Mouse (Mus musculus): Measurements from ENCODE around the gene Scrn1.

Scrn1 gene

DNA sequence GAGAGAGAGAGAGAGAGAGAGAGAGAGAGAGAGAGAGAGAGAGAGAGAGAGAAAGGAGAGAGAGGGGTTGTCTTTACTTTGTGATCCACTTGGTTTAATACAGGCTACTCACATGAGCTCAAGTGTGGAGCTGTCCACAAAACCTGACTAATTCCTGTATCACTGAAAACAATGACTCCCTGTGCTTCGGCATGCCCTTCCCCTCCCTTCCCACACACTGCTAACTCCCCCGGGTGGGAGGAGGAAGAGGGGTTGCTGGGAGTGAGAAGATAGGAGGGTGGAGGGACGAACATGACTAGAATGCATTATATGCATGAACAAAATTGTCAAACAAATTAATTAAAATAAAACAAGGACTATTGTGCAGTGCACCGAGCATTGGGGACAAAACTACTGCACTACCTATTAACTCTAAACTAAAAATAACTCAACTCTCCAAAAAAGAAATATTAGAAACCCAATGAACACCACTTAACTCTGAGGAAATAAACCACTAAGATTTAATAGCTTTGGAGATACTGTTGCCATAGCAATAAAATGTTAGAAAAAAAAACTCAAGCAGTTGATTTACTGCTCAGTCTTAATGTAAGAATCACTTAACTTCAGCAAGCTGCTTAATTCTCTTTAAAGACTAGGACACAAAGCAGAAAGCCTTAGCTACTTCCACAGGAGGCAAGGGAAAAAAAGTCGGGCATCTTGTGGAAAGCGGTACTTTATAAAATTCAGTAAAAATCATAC, 7.1 kb upstream of the Scrn1 start:
- in situ Hi-C loops (cut with MboI; ENCODE audit: low pct_unique_long_range_greater_than_20kb in 1 of 2, low sequenced_read_pairs in 2 of 2, unreplicated experiment in 1 of 2) = no loop called here

DNA sequence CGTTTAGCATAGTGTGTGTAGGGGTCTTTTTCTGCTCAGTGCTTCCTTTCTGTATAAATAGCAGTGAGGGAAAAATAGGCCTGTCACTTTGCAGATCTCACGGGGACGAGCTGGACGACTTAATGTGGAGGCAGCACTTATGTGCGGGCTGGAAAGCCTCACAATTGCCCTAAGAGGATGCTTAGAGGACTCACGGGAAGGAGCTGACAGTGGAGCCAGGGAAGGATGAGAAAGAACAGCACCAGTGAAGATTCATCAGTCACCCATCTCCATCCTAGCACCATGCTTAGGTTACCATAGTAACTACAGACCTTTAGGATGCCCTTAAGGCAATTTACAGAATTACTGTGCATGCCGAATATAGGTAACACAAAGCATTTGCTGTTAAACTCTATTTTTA, 3.5 kb upstream of the Scrn1 start:
- in situ Hi-C loops (cut with MboI; ENCODE audit: low pct_unique_long_range_greater_than_20kb in 1 of 2, low sequenced_read_pairs in 2 of 2, unreplicated experiment in 1 of 2) = no loop called here

DNA sequence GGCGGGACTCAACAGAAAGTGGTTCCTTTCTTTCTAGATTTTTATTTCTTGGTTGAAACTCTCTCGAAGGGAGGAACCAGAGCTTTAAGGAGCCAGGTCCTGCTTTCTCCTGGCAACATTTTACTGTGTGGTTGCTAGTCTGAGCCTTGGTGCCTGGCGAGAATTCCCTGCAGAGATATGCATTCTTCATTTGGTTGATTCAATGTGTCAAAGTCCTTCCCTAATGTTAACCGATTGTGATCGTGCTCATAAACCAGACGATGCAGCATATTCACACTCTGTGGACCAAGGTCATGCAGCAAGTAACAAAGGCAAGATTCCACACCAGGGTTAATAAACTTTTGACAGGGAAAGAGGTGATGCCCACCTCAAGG, 244 bp upstream of the Scrn1 start:
- in situ Hi-C loops (cut with MboI; ENCODE audit: low pct_unique_long_range_greater_than_20kb in 1 of 2, low sequenced_read_pairs in 2 of 2, unreplicated experiment in 1 of 2) = no loop called here

DNA sequence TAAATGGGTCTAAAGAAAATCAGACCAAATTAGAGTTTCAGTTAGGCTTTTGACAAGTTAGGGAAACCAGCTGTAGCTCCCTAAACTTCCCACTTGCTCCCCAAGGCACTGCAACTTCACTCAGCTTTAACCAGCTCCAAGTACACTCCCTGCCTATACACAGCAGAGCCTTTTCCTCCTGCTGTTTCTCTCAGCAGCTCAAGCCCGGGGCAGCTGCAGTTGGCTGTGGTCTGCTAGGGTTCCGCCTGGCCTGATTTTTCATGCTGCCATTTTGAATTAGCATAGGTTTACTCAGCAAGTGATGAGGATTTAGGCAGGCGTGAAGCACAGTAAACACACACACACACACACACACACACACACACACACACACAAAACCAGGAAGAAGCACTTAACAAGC, 1.3 kb downstream of the Scrn1 start:
- in situ Hi-C loops (cut with MboI; ENCODE audit: low pct_unique_long_range_greater_than_20kb in 1 of 2, low sequenced_read_pairs in 2 of 2, unreplicated experiment in 1 of 2) = no loop called here

DNA sequence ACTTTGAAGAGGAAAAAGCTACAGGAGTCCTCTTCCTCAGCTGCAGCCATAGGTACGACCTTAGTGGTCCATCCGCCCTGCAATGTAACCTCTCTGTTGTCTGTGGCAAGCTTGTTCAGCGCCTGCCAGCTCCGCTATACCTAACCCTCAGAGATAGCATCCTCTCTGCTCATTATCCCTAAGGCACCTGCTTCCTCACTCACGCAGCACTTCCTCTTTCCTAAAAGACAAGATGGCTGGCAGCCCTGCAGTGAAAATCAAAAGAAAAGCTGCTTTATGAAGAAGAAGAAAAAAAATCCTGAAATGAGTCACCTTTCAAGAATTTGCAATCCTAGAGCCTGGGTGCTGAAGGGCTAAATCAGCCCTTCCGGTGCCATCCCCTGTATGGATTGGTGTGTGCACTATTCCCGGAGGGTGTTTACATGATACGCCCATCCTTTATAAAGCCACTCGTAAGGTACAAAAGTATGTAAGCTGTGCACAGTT, 1.7 kb downstream of the Scrn1 start:
- in situ Hi-C loops (cut with MboI; ENCODE audit: low pct_unique_long_range_greater_than_20kb in 1 of 2, low sequenced_read_pairs in 2 of 2, unreplicated experiment in 1 of 2) = no loop called here

DNA sequence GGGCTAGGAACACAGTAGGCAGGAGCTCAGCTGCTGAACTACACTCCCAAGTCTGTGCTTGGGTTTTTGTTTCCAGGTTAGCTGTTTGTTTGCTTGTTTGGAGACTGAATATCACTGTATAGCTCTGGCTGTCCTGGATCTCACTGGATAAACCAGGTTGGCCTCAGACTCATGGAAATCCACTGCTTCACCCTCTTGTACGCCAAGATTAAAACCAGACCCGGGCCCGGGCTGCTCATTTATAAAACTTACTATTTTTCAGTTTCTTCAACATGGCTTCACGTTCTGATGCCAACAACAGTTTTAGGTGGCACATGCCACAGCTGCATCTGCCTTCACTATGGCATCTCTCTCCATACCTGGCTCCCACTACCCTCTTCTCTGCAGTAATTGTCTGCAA, 2.7 kb downstream of the Scrn1 start:
- in situ Hi-C loops (cut with MboI; ENCODE audit: low pct_unique_long_range_greater_than_20kb in 1 of 2, low sequenced_read_pairs in 2 of 2, unreplicated experiment in 1 of 2) = no loop called here

DNA sequence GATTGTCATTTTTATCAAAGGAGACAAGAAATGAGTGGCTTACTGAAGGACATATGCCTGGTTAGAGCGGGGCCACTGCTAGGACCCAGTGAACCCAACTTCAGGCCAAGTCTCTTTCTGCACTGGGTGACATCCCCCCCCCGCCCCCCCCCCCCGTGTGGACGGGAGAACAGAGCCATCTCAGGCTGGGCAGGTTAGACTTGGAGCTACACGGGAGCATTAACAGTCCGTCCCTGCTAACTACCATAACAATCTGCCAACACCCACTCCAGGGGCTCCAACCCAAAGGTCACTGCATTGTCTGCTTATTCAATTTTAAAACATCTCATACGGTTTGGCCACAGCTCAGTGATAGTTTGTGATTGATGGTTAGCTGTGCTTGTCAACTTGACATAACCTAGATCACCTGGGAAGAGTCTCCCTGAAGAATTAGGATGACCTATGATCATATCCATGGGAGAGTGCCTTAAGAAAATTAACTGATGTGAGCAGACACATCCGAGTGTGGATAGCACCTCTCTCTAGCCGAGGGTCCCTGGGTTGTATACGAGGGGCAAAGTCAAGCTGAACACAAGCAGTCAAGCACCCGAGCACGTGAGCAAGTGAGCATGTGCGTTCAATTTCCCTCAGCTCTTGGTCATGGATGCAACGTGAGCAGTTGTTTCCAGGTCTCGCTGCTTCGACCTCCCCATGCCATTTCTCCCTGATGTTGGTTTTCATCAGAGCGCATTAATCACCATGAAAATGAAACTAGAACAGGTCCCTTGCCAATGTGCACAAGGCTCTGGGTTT, 4.1 kb downstream of the Scrn1 start:
- in situ Hi-C loops (cut with MboI; ENCODE audit: low pct_unique_long_range_greater_than_20kb in 1 of 2, low sequenced_read_pairs in 2 of 2, unreplicated experiment in 1 of 2) = no loop called here

DNA sequence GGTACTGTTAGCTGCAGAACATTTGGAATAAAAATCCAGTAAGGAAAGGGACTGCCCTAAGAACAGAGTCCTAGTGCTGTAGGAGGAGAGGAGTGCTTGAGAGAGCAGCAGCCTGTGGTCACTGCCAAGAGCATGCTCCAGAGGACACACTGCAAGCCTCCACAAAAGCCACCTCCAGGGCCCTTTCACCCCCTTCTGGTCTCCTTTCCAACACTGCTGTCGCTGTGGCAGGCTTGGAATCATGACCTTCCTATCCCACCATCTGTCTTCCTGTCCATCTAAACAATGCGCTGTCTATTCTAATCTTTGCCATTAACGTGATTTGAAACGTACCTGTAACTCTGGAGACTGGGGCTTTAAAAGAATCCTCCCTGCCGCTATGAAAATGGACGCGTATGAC, 7.8 kb downstream of the Scrn1 start:
- in situ Hi-C loops (cut with MboI; ENCODE audit: low pct_unique_long_range_greater_than_20kb in 1 of 2, low sequenced_read_pairs in 2 of 2, unreplicated experiment in 1 of 2) = no loop called here

DNA sequence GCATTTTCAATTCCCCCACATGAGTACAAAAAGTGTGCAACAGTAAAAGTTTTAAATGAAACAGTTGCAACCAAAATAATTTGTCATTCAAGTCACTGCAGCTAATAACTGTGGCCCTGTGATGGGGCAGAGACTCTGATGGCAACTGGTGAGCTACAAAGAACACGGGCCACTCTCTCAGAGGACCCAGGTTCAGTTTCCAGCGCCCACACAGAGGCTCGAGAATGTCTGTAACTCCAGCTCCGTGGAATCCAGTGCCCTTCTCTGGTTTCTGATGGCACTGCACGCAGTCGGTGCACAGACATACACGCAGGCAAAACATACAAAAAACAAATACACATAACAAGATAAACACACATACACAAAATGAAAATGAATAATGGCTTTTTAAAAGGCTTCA, 8.6 kb downstream of the Scrn1 start:
- in situ Hi-C loops (cut with MboI; ENCODE audit: low pct_unique_long_range_greater_than_20kb in 1 of 2, low sequenced_read_pairs in 2 of 2, unreplicated experiment in 1 of 2) = no loop called here

DNA sequence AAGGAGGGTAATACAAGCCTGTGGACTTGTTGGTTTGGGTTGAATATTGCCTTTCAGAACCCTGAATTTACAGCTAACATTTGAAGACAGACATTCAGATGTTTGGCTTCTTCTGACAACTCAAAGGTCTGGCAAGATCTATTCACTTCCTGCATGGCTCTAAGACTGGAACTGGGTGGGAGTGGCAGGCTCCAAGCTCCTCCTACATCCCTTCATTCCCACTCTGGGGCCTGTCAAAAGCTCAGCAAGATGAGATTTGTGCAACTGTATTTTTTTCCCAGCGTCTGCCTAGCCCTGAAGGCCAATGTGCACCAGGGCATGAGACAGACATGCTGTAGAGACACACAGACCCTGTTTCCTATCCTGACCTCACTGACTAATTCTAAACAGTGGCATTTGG, 10.5 kb downstream of the Scrn1 start:
- in situ Hi-C loops (cut with MboI; ENCODE audit: low pct_unique_long_range_greater_than_20kb in 1 of 2, low sequenced_read_pairs in 2 of 2, unreplicated experiment in 1 of 2) = no loop called here

DNA sequence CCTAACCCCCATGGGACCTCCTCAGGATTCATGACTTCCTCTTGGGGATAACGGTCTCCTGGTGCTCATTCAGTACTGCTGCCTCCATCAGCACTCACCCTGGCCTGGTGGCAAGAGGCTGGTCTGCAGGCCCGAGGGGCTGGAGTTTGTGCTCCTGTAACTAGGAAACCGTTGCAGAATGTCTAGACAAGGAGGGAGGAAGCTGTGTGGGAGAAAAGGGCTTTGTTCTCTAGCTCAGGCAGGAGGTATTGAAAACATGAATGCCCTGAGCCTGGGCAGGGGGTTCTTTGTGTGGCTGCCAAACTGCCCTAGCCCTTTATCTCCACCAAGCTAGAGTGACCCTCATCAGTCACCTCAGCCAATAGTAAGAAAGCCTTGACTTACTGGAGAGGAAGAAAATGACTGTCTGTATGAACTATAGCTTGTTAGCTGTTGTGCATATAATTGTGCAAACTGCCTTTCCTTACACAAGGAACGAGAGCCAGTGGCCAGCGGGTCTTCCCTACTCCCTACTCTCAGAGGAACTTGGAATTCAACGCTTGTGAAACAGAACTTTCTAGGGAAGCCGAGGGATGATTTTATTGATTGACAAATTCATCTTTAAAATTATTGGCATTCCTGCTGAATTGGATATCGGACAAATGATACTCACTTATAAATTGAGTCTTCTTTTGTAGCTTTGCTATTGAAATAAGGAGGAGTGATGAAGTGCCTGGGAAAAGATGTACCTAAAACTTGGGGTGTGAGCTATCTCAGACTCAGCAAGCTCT, 11.8 kb downstream of the Scrn1 start:
- in situ Hi-C loops (cut with MboI; ENCODE audit: low pct_unique_long_range_greater_than_20kb in 1 of 2, low sequenced_read_pairs in 2 of 2, unreplicated experiment in 1 of 2) = no loop called here

DNA sequence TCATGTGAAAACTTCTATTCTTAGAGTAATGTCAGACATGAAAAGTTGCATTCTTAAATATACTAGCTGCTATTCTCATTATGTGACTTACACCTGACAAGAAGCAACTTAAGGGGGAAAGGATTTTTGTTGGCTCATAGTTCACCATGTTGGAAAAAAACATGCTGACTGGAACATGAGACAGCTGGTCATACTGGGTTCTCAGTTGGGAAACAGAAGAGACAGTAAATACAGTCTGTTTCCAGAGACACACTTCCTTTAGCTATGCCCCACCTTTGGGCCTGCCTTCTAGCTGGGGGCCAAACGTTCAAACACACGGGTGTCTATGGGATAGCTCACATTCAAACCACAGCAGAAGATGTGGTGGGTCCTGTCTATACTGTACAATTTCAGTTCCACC, 12.7 kb downstream of the Scrn1 start:
- in situ Hi-C loops (cut with MboI; ENCODE audit: low pct_unique_long_range_greater_than_20kb in 1 of 2, low sequenced_read_pairs in 2 of 2, unreplicated experiment in 1 of 2) = no loop called here

DNA sequence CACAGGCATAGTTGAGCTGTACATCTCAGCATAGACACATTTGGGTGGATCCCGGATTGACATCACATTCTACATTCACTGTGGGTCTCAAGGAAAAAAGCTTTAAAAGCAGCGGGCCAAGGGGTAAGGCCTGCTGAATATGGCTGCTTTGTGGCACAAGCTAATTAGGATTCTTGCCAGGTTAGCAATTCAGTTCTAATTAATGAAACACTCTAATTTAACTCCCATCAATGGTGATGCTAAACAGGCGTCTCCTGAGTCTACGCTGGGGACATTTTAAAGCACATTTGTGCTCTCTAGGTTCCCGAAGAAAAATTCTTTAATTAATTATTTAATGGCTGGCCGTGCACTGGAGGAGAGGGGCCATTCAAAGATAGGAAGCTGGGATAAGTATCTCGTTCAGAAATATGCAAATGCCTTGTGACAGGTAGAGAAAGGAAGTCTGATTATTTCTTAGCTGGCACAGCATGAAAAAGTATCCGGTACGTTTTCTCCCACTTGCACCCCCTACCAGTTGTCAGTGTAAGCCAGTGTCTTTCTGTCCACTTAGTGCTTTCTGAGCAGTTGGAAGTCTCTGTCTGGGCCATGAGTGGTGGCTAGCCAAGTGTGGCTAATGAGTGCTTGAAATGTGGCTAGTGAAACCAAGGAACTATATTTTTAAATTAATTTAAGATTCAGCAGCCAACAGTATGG, 13.4 kb downstream of the Scrn1 start:
- in situ Hi-C loops (cut with MboI; ENCODE audit: low pct_unique_long_range_greater_than_20kb in 1 of 2, low sequenced_read_pairs in 2 of 2, unreplicated experiment in 1 of 2) = no loop called here

DNA sequence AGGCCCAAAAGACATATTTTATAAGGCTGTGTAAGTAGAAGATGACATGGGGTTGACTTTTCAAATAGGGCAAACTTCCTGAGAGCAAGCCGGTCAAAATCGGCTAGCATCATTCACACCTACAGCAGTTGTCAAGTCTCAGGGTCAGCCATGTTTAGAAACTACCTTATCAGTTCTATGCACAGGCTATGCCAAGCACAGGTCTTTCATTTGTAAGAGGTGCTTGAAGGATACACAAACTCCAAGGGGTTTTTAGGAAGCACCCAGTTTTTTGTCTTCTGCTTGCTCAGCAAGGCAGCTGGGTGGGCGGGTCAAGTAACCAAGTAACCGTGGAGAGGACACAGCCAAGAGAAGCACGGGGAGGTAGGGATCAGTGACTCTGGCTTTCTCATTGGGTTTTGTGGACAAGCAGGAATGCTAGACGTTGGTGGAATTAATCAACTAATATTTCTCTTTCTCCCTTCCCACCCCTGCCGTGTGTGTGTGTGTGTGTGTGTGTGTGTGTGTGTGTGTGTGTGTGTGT, 15.4 kb downstream of the Scrn1 start:
- in situ Hi-C loops (cut with MboI; ENCODE audit: low pct_unique_long_range_greater_than_20kb in 1 of 2, low sequenced_read_pairs in 2 of 2, unreplicated experiment in 1 of 2) = no loop called here

DNA sequence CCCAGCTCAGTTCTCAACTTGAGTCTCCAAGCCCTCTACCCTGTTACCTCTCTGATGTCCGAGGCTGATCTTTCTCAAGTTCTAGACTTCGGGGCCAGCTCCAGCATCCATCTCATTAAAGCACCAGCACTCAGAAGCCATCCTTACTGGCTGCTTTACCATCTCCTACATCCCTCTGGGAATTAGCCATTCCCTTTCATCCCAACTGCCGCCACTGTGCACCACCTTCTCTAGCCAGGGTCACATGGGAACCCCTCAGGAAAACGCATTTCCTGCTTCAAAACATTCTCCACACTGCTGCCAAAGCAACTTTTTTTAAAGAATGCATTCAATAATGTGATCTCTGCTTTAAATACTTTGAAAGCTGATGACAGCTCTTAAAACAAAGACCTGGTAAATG, 17.0 kb downstream of the Scrn1 start:
- in situ Hi-C loops (cut with MboI; ENCODE audit: low pct_unique_long_range_greater_than_20kb in 1 of 2, low sequenced_read_pairs in 2 of 2, unreplicated experiment in 1 of 2) = no loop called here

DNA sequence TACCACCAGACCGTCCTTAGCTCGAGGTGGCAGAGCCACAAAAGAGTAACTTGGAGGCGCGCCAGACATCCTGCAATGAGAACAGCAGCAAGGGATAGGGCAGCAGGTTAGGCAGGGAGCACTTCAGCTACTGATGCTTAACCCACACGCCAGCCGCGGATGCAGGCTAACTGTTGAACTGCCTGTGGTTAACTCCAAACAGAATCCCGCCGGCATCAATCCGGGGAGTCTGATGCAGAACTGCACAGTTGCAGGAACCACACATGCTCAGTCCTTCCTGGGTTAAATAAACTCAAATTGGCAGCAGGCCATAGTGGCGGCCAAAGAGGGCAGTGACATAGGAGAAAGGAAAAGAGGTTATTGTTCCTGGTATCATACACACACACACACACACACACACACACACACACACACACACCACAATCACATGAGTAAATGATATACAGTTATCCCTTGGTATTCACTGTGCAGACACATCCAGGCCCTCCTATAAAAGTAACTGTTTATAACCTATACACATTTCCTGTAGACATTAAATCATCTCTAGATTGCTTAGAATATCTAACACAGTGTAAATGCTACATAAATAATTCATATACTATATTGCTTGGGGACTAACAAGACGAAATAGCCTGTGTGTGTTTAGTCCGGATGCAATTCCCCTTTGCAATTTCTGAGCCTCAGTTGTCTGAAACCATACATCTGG, 17.8 kb downstream of the Scrn1 start:
- in situ Hi-C loops (cut with MboI; ENCODE audit: low pct_unique_long_range_greater_than_20kb in 1 of 2, low sequenced_read_pairs in 2 of 2, unreplicated experiment in 1 of 2) = no loop called here

DNA sequence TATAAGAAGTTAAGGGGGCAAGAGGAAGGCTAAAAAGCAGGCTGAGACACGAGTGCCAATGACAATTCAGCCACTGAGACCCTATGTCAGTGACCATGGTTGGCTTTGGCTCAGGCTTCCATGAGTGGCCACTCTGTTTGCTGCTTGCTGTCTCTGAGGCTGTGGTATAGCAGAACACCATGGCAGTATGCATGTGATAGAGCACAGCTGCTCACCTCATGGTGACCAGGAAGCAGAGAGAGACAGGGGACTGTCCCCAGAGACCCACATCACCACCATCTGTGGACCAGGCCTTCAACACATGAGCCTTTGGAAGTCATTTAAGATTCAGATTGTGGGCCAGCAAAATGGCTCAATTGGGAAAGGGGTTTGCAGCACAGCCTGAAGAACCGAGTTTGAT, 22.6 kb downstream of the Scrn1 start:
- in situ Hi-C loops (cut with MboI; ENCODE audit: low pct_unique_long_range_greater_than_20kb in 1 of 2, low sequenced_read_pairs in 2 of 2, unreplicated experiment in 1 of 2) = no loop called here

DNA sequence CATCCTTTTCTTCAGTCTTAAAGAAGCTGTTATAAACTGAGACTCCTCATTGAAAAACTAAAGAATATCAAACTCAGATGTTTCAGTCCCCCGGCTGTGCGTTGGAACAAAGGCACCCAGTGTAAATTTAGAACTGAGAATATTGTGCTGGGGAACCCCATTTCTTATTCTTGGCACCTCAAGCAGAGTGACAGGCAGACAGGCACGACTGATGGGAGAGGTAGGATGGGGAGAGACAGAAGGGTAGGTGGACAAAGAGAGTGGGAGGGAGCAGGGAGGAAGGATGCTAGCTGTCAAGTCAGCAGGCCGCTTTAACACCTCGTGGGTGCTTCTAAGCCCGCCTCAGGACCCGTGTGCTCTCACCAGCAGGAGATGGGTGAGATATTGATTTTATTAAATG, 23.5 kb downstream of the Scrn1 start:
- in situ Hi-C loops (cut with MboI; ENCODE audit: low pct_unique_long_range_greater_than_20kb in 1 of 2, low sequenced_read_pairs in 2 of 2, unreplicated experiment in 1 of 2) = no loop called here
